Comparison of ENCODE assay signal across 22 mouse cellular contexts in genomic region chr6:78303187-78303740, GRCm38 (mm10).
A peak's percentile ranks its signal among the peaks of the same experiment; 100 is the strongest.
DNase-seq lines count a peak whose midpoint lies in the region; ATAC-seq and TF ChIP-seq lines count a peak whose summit lies in the region.
"Had no signal": no experiment of that assay in that cellular context is flagged by ENCODE, and none has a peak within 500 bp of the region (broad histone marks: within the 10 kb centered on the region; RNA-seq: fewer than 3 reads in every experiment).

No protein-coding gene starts in this region.

- H3K27ac ChIP-seq in hindbrain, postnatal 0 days, result no peak overlapping the region
- no peak overlapping the region for H3K27ac ChIP-seq in hindbrain, embryonic 13.5 days
- H3K27ac ChIP-seq: forebrain, embryonic 15.5 days; heart, embryonic 10.5 days; kidney, embryonic 15.5 days; left cerebral cortex, adult 2 months; limb, embryonic 10.5 days; liver, embryonic 15.5 days; macrophage; stomach, postnatal 0 days had no signal

- H3K4me2 ChIP-seq in hindbrain, postnatal 0 days (ENCODE audit: low read depth, low read length), result no peak overlapping the region
- H3K4me2 ChIP-seq in hindbrain, embryonic 13.5 days, result no peak overlapping the region
- H3K4me2 ChIP-seq: forebrain, embryonic 15.5 days; kidney, embryonic 15.5 days; liver, embryonic 15.5 days had no signal

- WGBS in hindbrain, postnatal 0 days, result 39% methylated on average over 1 of the region's 1 CpGs
- 85% methylated on average over 1 of the region's 1 CpGs for WGBS in hindbrain, embryonic 13.5 days

- TF ChIP-seq CTCF in hindbrain, postnatal 0 days (IDR thresholded peaks at IDR 0.05; ENCODE audit: low read depth), result no peak
- no peak for TF ChIP-seq CTCF in brain, embryonic 14.5 days (IDR thresholded peaks at IDR 0.05; ENCODE audit: borderline replicate concordance, extremely low read depth, insufficient read depth, insufficient read length)

- no peaks in the 10 kb centered on the region for H3K4me1 ChIP-seq in hindbrain, postnatal 0 days (ENCODE audit: insufficient read depth, low read length)
- no peaks in the 10 kb centered on the region for H3K4me1 ChIP-seq in hindbrain, embryonic 13.5 days (replicated peaks)
- H3K4me1 ChIP-seq: forebrain, embryonic 15.5 days; heart, embryonic 10.5 days; kidney, embryonic 15.5 days; limb, embryonic 10.5 days; liver, embryonic 15.5 days had no signal

- H3K4me3 ChIP-seq in hindbrain, postnatal 0 days (ENCODE audit: low read length), result no peak overlapping the region
- H3K4me3 ChIP-seq in hindbrain, embryonic 13.5 days, result no peak overlapping the region
- H3K4me3 ChIP-seq: forebrain, embryonic 15.5 days; heart, embryonic 10.5 days; kidney, embryonic 15.5 days; left cerebral cortex, adult 2 months; limb, embryonic 10.5 days; liver, embryonic 15.5 days had no signal

- no peaks in the 10 kb centered on the region for H3K27me3 ChIP-seq in hindbrain, postnatal 0 days (ENCODE audit: insufficient read depth, low read length)
- H3K27me3 ChIP-seq in hindbrain, embryonic 13.5 days, result no peaks in the 10 kb centered on the region
- H3K27me3 ChIP-seq: forebrain, embryonic 15.5 days; kidney, embryonic 15.5 days; liver, embryonic 15.5 days had no signal

- TF ChIP-seq POLR2A in brain, embryonic 14.5 days (IDR thresholded peaks at IDR 0.05; ENCODE audit: borderline replicate concordance, extremely low read depth, insufficient read depth, insufficient read length, poor library complexity, severe bottlenecking), result no peak

- DNase-seq in hindbrain, postnatal 0 days (ENCODE audit: low spot score), result peak; percentile 63
- peak; percentile 2 for DNase-seq in lung, postnatal 10 days
- no peak for DNase-seq in lung, postnatal 14 days
- peak; percentile 41 for DNase-seq in brain, embryonic 14.5 days (ENCODE audit: low read depth)
- DNase-seq in cerebellum, postnatal 14 days, result peak; percentile 78 to 84
- DNase-seq: adrenal gland, postnatal 25 days; gastrocnemius, postnatal 10 days; layer of hippocampus, adult 9-11 months; liver; thymus, adult 2 months had no signal

- no peaks in the 10 kb centered on the region for H3K36me3 ChIP-seq in hindbrain, postnatal 0 days (ENCODE audit: insufficient read depth, low read length)
- no peaks in the 10 kb centered on the region for H3K36me3 ChIP-seq in hindbrain, embryonic 13.5 days
- H3K36me3 ChIP-seq: forebrain, embryonic 15.5 days; heart, embryonic 10.5 days; kidney, embryonic 15.5 days; limb, embryonic 10.5 days; liver, embryonic 15.5 days had no signal

- H3K9me3 ChIP-seq in hindbrain, postnatal 0 days (ENCODE audit: low read length), result no peaks in the 10 kb centered on the region
- H3K9me3 ChIP-seq in hindbrain, embryonic 13.5 days, result no peaks in the 10 kb centered on the region
- H3K9me3 ChIP-seq: forebrain, embryonic 15.5 days; heart, embryonic 10.5 days; kidney, embryonic 15.5 days; limb, embryonic 10.5 days; liver, embryonic 15.5 days had no signal

- H3K9ac ChIP-seq in hindbrain, postnatal 0 days (replicated peaks; ENCODE audit: low read length), result no peak overlapping the region
- no peak overlapping the region for H3K9ac ChIP-seq in hindbrain, embryonic 13.5 days
- H3K9ac ChIP-seq: forebrain, embryonic 15.5 days; kidney, embryonic 15.5 days; liver, embryonic 15.5 days had no signal

- no peak for ATAC-seq in hindbrain, postnatal 0 days
- no peak for ATAC-seq in hindbrain, embryonic 13.5 days (ENCODE audit: low FRiP score)
- ATAC-seq in CD4-positive, CD25-positive, alpha-beta regulatory T cell, adult 4 months, result no peak
- ATAC-seq: forebrain, embryonic 15.5 days; intestine, postnatal 0 days; midbrain, embryonic 16.5 days had no signal
